Mouse (Mus musculus): ENCODE data around the gene Trim14. TPM values are rescaled to one million over a fixed set of nuclear protein-coding genes. Genes with fewer than 3 reads are reported as not detected.
"Not testable (repeated sequence)": the region's sequence is repeated elsewhere in the genome, so short reads cannot be mapped to it uniquely, and the experiment has no call there.

Trim14 gene
- 10 to 100 TPM; 26.7 to 31.2 TPM for polyA plus RNA-seq (2017; shearing (Covaris generic))

- ATAC-seq, result peak; percentile 75
Measured at GRCm38 (mm10) chr4:46535840-46536361, at the start of gene Trim14. Trim14 (minus strand) TSS chr4:46536141.

GRCm38 (mm10) chr4:46585041-46585810 is 49.3 kb upstream of the Trim14 start:
- ATAC-seq, result peak; percentile 3

GRCm38 (mm10) chr4:46584536-46584935 is 48.6 kb upstream of the Trim14 start:
- peak; percentile 30 for ATAC-seq

- not testable (repeated sequence) for ATAC-seq
Measured at GRCm38 (mm10) chr4:46584084-46584483, 48.1 kb upstream of the Trim14 start.

- ATAC-seq, result not testable (repeated sequence)
Measured at GRCm38 (mm10) chr4:46582024-46582423, 46.1 kb upstream of the Trim14 start.

GRCm38 (mm10) chr4:46581577-46581976 is 45.6 kb upstream of the Trim14 start:
- ATAC-seq, result not testable (repeated sequence)

GRCm38 (mm10) chr4:46580799-46581243 is 44.9 kb upstream of the Trim14 start:
- peak; percentile 16 for ATAC-seq

GRCm38 (mm10) chr4:46578796-46579346 is 42.9 kb upstream of the Trim14 start:
- ATAC-seq, result not testable (repeated sequence)

- ATAC-seq, result no peak
Measured at GRCm38 (mm10) chr4:46578228-46578627, 42.3 kb upstream of the Trim14 start.

GRCm38 (mm10) chr4:46575509-46576284 is 39.8 kb upstream of the Trim14 start:
- not testable (repeated sequence) for ATAC-seq

GRCm38 (mm10) chr4:46574841-46575240 is 38.9 kb upstream of the Trim14 start:
- no peak for ATAC-seq

- ATAC-seq, result no peak
Measured at GRCm38 (mm10) chr4:46574024-46574753, 38.2 kb upstream of the Trim14 start.

GRCm38 (mm10) chr4:46572616-46573015 is 36.7 kb upstream of the Trim14 start:
- ATAC-seq, result no peak

GRCm38 (mm10) chr4:46571744-46572143 is 35.8 kb upstream of the Trim14 start:
- peak; percentile 38 for ATAC-seq

GRCm38 (mm10) chr4:46569671-46570070 is 33.7 kb upstream of the Trim14 start:
- no peak for ATAC-seq

GRCm38 (mm10) chr4:46568169-46568568 is 32.2 kb upstream of the Trim14 start:
- ATAC-seq, result no peak

- ATAC-seq, result peak; percentile 41
Measured at GRCm38 (mm10) chr4:46566931-46567671, 31.2 kb upstream of the Trim14 start.

GRCm38 (mm10) chr4:46565393-46565955 is 29.5 kb upstream of the Trim14 start:
- no peak for ATAC-seq

GRCm38 (mm10) chr4:46564247-46564646 is 28.3 kb upstream of the Trim14 start:
- ATAC-seq, result no peak

GRCm38 (mm10) chr4:46563847-46564246 is 27.9 kb upstream of the Trim14 start:
- no peak for ATAC-seq

- no peak for ATAC-seq
Measured at GRCm38 (mm10) chr4:46562841-46563240, 26.9 kb upstream of the Trim14 start.
